Mouse (Mus musculus): ENCODE results near the gene Gkn1. TPM values are rescaled to one million over a fixed set of nuclear protein-coding genes. Genes with fewer than 3 reads are reported as not detected.

Gkn1 gene
- polyA plus RNA-seq, 1 experiment from 2014 or later: not detected

DNA sequence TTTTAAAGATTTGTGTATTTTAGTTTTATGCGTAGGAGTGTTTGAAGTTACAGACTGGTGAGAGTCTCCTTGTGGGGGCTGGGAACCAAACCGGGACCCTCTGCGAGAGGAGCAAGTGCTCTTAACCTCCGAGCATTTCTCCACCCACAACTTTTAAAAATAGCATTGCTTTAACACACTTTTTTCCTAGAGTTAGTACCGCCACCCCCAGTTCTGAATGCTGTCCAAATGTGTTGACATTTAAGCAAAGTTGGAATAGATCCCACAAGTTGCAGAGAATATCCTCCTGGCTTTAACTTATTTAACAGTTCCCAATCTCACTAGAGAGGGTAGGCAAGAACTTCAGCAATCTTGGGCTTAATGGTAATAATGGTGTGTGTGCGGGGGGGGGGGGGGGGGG lies 34.0 kb upstream of the Gkn1 start:
- ATAC-seq (ENCODE audit: low FRiP score) (no peak), DNase-seq (ENCODE audit: low spot score, missing footprints) (no peak)
- no peaks in the 10 kb centered on the region for H3K4me1 ChIP-seq (ENCODE audit: control insufficient read depth, insufficient read depth, low read length)
- no peak overlapping the region for H3K9ac ChIP-seq (ENCODE audit: low read length)
- H3K27me3 ChIP-seq (ENCODE audit: control insufficient read depth, insufficient read depth, low read length): no peaks in the 10 kb centered on the region
- no peaks in the 10 kb centered on the region for H3K36me3 ChIP-seq (ENCODE audit: control insufficient read depth, insufficient read depth, low read length)
- no peak overlapping the region for H3K4me2 ChIP-seq
- WGBS: 56% methylated on average over 5 of the region's 6 CpGs
- H3K27ac ChIP-seq (ENCODE audit: low read depth, low read length): no peak overlapping the region
- no peak overlapping the region for H3K4me3 ChIP-seq (ENCODE audit: low read depth, low read length)
- H3K9me3 ChIP-seq (ENCODE audit: control insufficient read depth, low read length): no peaks in the 10 kb centered on the region

DNA sequence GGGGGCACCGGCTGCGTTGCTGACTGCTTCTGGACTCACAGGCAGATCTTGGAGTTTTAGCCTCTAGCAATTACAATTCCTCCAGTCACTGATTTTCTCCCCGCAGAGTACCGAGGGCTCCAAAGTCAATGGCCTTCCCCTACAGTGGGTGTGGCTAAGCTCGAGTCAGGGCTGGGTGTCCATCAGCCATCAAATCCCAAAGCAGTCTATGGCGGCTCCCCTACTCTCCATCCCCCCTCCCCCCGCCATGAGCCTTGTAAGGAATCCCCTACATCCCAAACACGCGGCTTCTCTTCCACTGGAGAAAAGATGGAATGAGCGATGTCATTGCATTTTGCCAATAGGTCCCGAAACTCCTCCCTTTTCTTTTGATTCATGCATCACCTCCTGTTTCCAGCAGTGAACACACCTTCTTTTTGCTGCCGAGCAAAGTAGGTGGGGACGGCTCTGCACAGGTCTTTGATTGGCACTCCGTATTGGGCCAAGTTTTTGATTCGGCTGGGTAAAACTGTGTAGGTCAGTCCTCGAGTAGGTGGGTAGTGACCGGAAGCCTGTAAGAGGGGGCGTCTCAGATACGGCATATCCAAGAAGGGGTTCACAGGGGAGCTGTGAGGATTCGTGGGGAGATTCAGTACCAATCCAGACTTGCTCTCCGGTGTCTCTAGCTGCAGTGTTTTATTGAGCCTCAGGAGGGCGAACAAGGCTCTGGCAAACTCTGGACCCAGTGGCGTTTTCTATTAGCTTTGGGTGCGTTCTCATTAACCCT lies 33.4 kb upstream of the Gkn1 start:
- H3K9me3 ChIP-seq (ENCODE audit: control insufficient read depth, low read length): no peaks in the 10 kb centered on the region
- no peaks in the 10 kb centered on the region for H3K27me3 ChIP-seq (ENCODE audit: control insufficient read depth, insufficient read depth, low read length)
- no peak overlapping the region for H3K27ac ChIP-seq (ENCODE audit: low read depth, low read length)
- 9% methylated on average over 24 of the region's 24 CpGs for WGBS
- peak overlapping the region; percentile 48 for H3K4me2 ChIP-seq
- DNase-seq (ENCODE audit: low spot score, missing footprints): peak; percentile 86
- ATAC-seq (ENCODE audit: low FRiP score): peak; percentile 30; the same call in 1 of the 2 replicates
- H3K9ac ChIP-seq (ENCODE audit: low read length): no peak overlapping the region
- H3K4me1 ChIP-seq (ENCODE audit: control insufficient read depth, insufficient read depth, low read length): no peaks in the 10 kb centered on the region
- no peaks in the 10 kb centered on the region for H3K36me3 ChIP-seq (ENCODE audit: control insufficient read depth, insufficient read depth, low read length)
- H3K4me3 ChIP-seq (ENCODE audit: low read depth, low read length): peak overlapping the region; percentile 19

DNA sequence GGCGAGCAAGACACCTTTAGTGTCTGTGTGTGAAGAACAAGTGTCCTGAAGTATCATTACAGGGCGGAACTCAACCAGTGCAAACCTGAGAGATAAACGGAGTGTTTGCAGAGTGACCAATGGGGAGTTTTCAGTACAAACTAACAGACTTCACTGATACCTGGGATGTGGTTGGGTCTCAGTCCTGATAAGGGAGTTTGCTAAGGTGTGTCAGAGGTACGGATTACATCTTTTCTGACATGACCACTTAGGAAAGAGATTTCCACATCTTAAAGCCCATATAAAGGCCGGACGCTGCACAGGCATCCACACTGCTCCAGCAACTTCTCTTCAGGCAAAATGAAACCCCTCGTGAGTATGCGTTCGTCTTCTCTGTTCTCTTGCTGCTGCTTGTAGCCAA lies 22.3 kb upstream of the Gkn1 start, which contains the start of gene Gkn2:
Gene Gkn2, plus strand, starts transcription at position 301 of the 400 bp plus-strand sequence.
- no peak within 1 kb of the TSS for H3K27ac ChIP-seq (ENCODE audit: low read depth, low read length)
- ATAC-seq (ENCODE audit: low FRiP score) (no peak), DNase-seq (ENCODE audit: low spot score, missing footprints) (no peak)
- H3K9ac ChIP-seq (ENCODE audit: low read length): no peak within 1 kb of the TSS
- H3K4me1 ChIP-seq (ENCODE audit: control insufficient read depth, insufficient read depth, low read length): no peaks in the 10 kb centered on the region
- H3K9me3 ChIP-seq (ENCODE audit: control insufficient read depth, low read length): no peaks in the 10 kb centered on the region
- no peaks in the 10 kb centered on the region for H3K36me3 ChIP-seq (ENCODE audit: control insufficient read depth, insufficient read depth, low read length)
- no peak within 1 kb of the TSS for H3K4me3 ChIP-seq (ENCODE audit: low read depth, low read length)
- no peaks in the 10 kb centered on the region for H3K27me3 ChIP-seq (ENCODE audit: control insufficient read depth, insufficient read depth, low read length)
- 93% methylated on average over 9 of the region's 9 CpGs for WGBS
- no peak within 1 kb of the TSS for H3K4me2 ChIP-seq

- no peak overlapping the region for H3K4me2 ChIP-seq
- no peaks in the 10 kb centered on the region for H3K9me3 ChIP-seq (ENCODE audit: control insufficient read depth, low read length)
- no peak overlapping the region for H3K27ac ChIP-seq (ENCODE audit: low read depth, low read length)
- WGBS: 93% methylated on average over 5 of the region's 5 CpGs
- no peaks in the 10 kb centered on the region for H3K4me1 ChIP-seq (ENCODE audit: control insufficient read depth, insufficient read depth, low read length)
- no peaks in the 10 kb centered on the region for H3K36me3 ChIP-seq (ENCODE audit: control insufficient read depth, insufficient read depth, low read length)
- H3K4me3 ChIP-seq (ENCODE audit: low read depth, low read length): no peak overlapping the region
- H3K27me3 ChIP-seq (ENCODE audit: control insufficient read depth, insufficient read depth, low read length): no peaks in the 10 kb centered on the region
- DNase-seq (ENCODE audit: low spot score, missing footprints) (no peak), ATAC-seq (ENCODE audit: low FRiP score) (no peak)
- H3K9ac ChIP-seq (ENCODE audit: low read length): no peak overlapping the region
These were observed 18.5 kb upstream of the Gkn1 start for GRCm38 (mm10) chr6:87369223-87369622.

DNA sequence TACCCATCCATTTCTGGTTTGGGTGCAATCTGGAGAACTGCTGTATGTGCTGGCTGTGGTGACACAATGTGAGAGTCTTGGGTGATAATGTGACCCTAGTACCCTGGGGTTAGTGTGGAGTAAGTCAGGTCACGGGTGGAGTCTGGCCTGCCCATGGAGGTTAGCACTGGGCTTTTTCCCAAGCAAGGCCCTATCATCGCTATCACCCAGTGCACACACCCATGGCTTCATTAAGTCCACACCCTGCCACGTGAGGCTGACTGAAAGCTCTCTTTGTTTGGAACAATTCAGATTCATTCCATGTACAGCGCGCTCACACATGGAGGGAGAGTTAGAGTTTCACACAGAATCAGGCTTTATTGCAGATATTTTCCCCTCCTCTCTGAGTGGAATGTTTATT lies 3.7 kb upstream of the Gkn1 start:
- Histone ChIP-seq H3K27me3 (ENCODE audit: control insufficient read depth, insufficient read depth, low read length) (no peaks in the 10 kb centered on the region), H3K9ac (ENCODE audit: low read length) (no peak overlapping the region), H3K4me1 (ENCODE audit: control insufficient read depth, insufficient read depth, low read length) (no peaks in the 10 kb centered on the region), H3K36me3 (ENCODE audit: control insufficient read depth, insufficient read depth, low read length) (no peaks in the 10 kb centered on the region), H3K9me3 (ENCODE audit: control insufficient read depth, low read length) (no peaks in the 10 kb centered on the region), H3K27ac (ENCODE audit: low read depth, low read length) (no peak overlapping the region), H3K4me3 (ENCODE audit: low read depth, low read length) (no peak overlapping the region), H3K4me2 (no peak overlapping the region)
- ATAC-seq (ENCODE audit: low FRiP score) (no peak), DNase-seq (ENCODE audit: low spot score, missing footprints) (no peak)
- 80% methylated on average over 5 of the region's 5 CpGs for WGBS

DNA sequence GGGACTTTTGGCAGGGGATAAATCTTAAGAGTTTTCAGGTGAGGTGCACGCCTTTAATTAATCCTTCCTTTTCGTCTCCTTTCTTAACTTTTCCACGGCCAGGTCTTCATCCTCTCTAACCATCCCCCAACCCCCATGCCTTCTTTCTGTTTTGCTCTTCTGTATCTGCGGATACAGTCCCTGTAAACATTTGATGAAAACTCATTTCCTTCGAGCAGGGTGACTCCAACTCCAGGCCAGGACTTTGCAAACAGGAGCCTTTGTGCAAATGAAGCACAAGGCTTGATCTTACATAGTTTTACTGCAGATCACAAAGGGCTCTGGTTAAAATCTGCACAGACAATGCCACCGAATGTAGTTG lies 14.8 kb downstream of the Gkn1 start:
- H3K27ac ChIP-seq (ENCODE audit: low read depth, low read length): no peak overlapping the region
- no peak for DNase-seq (ENCODE audit: low spot score, missing footprints)
- WGBS: 34% methylated on average over 6 of the region's 6 CpGs
- peaks cover 9% of the 10 kb centered on the region for H3K4me1 ChIP-seq (ENCODE audit: control insufficient read depth, insufficient read depth, low read length)
- peak; percentile 23; the same call in 1 of the 2 replicates for ATAC-seq (ENCODE audit: low FRiP score)
- H3K36me3 ChIP-seq (ENCODE audit: control insufficient read depth, insufficient read depth, low read length): no peaks in the 10 kb centered on the region
- no peaks in the 10 kb centered on the region for H3K27me3 ChIP-seq (ENCODE audit: control insufficient read depth, insufficient read depth, low read length)
- no peak overlapping the region for H3K4me2 ChIP-seq
- H3K9ac ChIP-seq (ENCODE audit: low read length): no peak overlapping the region
- no peaks in the 10 kb centered on the region for H3K9me3 ChIP-seq (ENCODE audit: control insufficient read depth, low read length)
- no peak overlapping the region for H3K4me3 ChIP-seq (ENCODE audit: low read depth, low read length)

- H3K9me3 ChIP-seq (ENCODE audit: control insufficient read depth, low read length): no peaks in the 10 kb centered on the region
- ATAC-seq (ENCODE audit: low FRiP score) (peak; percentile 83), DNase-seq (ENCODE audit: low spot score, missing footprints) (peak; percentile 98)
- no peaks in the 10 kb centered on the region for H3K27me3 ChIP-seq (ENCODE audit: control insufficient read depth, insufficient read depth, low read length)
- H3K9ac ChIP-seq (ENCODE audit: low read length): peak within 1 kb of the TSS; percentile 90
- H3K4me1 ChIP-seq (ENCODE audit: control insufficient read depth, insufficient read depth, low read length): peaks cover 9% of the 10 kb centered on the region
- H3K4me3 ChIP-seq (ENCODE audit: low read depth, low read length): peak within 1 kb of the TSS; percentile 66
- WGBS: under 1% methylated on average over 54 of the region's 54 CpGs
- H3K36me3 ChIP-seq (ENCODE audit: control insufficient read depth, insufficient read depth, low read length): no peaks in the 10 kb centered on the region
- peak within 1 kb of the TSS; percentile 49; the same call in 1 of the 2 replicates for H3K27ac ChIP-seq (ENCODE audit: low read depth, low read length)
- H3K4me2 ChIP-seq: peak within 1 kb of the TSS; percentile 82
These were observed 15.4 kb downstream of the Gkn1 start, which contains the start of gene Antxr1 for GRCm38 (mm10) chr6:87335091-87335934. Gene Antxr1 (minus strand): TSS chr6:87335821.

GRCm38 (mm10) chr6:87334361-87335090 lies 16.2 kb downstream of the Gkn1 start:
- Histone ChIP-seq H3K4me3 (ENCODE audit: low read depth, low read length) (peak overlapping the region; percentile 66), H3K4me1 (ENCODE audit: control insufficient read depth, insufficient read depth, low read length) (peaks cover 9% of the 10 kb centered on the region), H3K9me3 (ENCODE audit: control insufficient read depth, low read length) (no peaks in the 10 kb centered on the region), H3K36me3 (ENCODE audit: control insufficient read depth, insufficient read depth, low read length) (no peaks in the 10 kb centered on the region), H3K27ac (ENCODE audit: low read depth, low read length) (no peak overlapping the region), H3K27me3 (ENCODE audit: control insufficient read depth, insufficient read depth, low read length) (no peaks in the 10 kb centered on the region), H3K4me2 (peak overlapping the region; percentile 82), H3K9ac (ENCODE audit: low read length) (peak overlapping the region; percentile 90)
- DNase-seq (ENCODE audit: low spot score, missing footprints) (peak; percentile 93), ATAC-seq (ENCODE audit: low FRiP score) (no peak)
- 11% methylated on average over 11 of the region's 11 CpGs for WGBS

All from midbrain, embryonic 11.5 days (tissue).